Mouse (Mus musculus): Measurements from ENCODE around the gene Cbfa2t3.

DNA sequence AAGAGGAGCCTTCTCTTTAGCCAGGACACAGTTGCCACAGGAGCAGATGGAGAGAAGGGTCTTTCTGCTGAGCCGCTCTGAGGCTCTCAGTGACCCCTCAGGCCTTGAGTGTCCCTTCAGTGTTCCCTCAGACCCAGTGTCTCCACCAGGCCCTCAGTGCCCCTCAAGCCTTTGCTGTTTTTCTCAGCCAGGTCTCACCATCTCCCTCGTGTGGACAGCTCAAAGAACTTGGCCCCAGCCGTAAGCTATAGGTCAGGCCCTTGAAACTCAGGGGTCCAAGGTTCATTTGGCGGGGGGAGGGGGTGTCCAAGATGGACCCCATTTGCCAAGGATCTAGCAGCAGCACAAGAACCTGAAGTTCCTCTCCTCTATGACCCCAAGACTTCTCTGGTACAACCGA lies 74.3 kb downstream of the Cbfa2t3 start:
- TF ChIP-seq CTCF (IDR thresholded peaks at IDR 0.05; ENCODE audit: control insufficient read depth, insufficient read depth, low read length) (0 out of 2 replicates have a peak, but pooled peaks have one; percentile 17), POLR2A (IDR thresholded peaks at IDR 0.05; ENCODE audit: borderline replicate concordance, control insufficient read depth, low read depth, low read length) (no peak)
